Mouse (Mus musculus): ENCODE measurements at regions not wholly inside any gene's neighbourhood (a gene's known extent, or its start where the extent isn't known, plus 50 kb on each side); places are given as distances from the start of the nearest gene placed in this dataset.
A peak's percentile ranks its signal among the peaks of the same experiment; 100 is the strongest.

DNA sequence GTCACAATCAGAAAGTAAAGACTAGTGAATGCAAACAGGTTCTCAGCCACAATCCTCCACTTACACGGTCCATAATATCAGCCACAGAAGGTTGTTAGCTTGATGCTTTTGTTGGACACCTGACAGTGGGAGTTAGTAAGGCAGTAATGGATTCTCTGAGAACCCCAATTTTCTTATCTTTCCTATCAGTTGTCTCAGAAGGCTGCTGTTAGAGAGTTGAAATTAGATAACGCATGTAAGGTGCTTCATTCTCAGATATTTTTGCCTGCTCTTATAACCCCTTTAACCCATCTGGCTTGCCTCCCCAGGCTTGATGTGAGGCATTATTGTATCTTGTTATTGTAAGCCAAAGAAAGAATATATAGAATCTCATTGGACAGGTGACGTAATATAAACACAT lies 63.0 kb upstream of the Ube2e3 start:
- no peak for DNase-seq (ENCODE audit: low read depth, low spot score)

DNA sequence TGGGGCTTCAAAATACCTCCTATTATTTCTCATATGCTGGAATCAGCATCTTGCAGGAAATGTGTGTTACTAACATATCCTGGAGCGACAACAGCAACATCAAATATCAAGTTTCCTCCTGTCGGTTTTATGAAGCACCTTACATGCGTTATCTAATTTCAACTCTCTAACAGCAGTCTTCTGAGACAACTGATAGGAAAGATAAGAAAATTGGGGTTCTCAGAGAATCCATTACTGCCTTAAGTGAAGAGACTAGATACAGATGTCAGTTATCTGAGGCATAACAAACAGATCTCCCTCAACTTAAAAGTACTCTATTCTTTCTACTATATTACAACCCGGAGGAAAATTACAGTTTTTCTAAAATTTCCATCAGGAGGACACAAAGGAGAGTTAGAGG lies 64.4 kb upstream of the Ube2e3 start:
- no peak for DNase-seq (ENCODE audit: low read depth, low spot score)

DNA sequence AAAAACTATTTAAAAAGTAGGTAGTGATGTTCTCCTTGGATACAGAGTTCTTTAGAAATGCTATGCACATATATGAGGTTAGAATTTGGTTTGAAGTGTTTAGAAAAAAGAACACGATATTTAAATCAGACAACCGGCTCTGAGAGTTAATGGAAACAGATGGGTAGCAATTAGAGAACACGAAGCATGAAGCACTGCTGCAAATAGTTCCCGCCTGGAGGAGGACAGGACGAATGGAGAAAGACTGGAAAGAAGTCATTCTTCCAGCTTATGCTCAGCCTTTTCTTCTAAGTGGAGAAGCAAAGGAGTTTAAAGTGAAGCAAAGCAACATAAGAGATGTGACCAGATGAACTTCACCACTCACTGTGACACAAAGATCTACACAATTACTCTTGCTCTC lies 72.5 kb upstream of the Ube2e3 start:
- no peak for DNase-seq (ENCODE audit: low read depth, low spot score)

DNA sequence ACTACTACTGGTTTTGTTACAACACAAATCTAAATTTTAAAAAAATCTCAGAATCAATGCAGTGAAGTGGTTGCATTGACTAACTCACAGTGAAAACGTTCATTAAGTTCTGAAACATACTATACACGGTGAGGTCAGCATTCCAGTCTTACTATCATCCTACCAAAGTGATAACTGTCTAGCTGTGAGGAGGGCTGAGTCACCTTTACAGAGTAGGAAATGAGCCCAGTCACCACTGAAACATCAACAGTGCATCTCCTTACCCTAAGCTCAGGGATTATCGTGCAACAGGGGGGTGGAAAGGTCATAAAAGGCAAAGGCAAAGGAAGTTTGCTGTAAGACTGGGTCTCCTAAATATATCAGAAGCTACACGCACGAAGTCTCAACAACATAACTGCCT lies 73.2 kb upstream of the Ube2e3 start:
- DNase-seq (ENCODE audit: low read depth, low spot score) = no peak

DNA sequence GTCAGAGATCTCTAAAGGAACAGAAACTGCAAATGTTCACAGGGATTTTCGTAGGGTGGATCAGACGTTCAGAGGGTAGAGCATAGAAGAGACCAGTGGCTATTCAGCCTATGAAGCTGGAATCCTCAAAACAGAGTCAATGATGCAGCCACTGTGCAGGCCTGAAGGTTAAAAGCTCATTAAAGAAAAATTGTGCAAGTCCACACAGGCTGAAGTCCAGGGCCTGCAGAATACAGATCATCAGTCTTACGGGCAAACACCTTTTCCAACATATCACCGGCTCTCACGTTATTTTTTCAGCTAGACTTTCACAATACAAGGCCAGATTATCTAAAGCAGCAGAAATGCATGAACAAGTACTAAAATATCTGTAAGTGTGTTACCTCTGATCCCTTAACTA lies 78.8 kb upstream of the Ube2e3 start:
- DNase-seq (ENCODE audit: low read depth, low spot score) = no peak

GRCm38 (mm10) chr2:78788222-78788621 lies 79.7 kb upstream of the Ube2e3 start:
- no peak for DNase-seq (ENCODE audit: low read depth, low spot score)

- no peak for DNase-seq (ENCODE audit: low read depth, low spot score)
Observed at GRCm38 (mm10) chr2:78779949-78780348, 88.0 kb upstream of the Ube2e3 start.

- DNase-seq (ENCODE audit: low read depth, low spot score) = no peak
Observed at GRCm38 (mm10) chr2:78777589-78777988, 90.3 kb upstream of the Ube2e3 start.

GRCm38 (mm10) chr2:78754362-78754761 lies 113.6 kb upstream of the Ube2e3 start:
- DNase-seq (ENCODE audit: low read depth, low spot score) = no peak

DNA sequence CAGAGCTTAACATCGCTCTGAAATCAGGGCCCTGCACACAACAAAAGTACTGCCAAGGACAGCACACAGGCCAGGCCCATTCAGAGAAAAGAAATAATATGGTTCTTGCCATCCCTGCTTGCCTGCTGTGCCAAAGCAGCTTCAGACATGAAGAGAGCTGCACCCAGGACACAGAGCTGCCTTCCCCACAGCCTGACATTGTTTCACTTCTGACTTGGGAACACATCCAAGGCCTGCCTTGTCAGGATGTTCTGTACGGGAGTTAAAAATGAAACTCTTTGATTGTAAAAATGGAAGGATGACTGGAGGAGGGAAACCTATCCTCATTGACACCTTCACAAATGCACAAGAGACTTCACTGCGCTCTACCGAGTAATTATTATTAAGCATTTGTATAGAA lies 114.0 kb upstream of the Ube2e3 start:
- DNase-seq (ENCODE audit: low read depth, low spot score) = no peak

DNA sequence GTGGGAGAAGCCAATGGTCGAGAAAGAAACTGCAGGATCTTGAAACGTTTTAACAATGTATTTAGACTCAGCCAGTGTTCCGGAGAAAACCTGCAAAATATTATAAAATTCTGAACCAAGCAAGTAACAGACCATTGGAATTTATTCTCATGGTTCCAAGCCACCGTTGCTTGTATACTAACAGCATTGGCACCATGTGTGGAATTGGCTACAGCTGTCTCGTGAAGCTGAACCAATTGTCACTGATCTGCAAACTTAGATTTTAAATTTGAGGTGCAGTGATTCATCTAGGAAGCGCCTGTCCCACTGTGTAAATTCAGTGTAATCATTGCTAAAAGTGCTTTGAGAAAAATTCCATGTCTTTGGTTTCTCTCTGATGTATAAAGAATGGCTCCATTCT lies 137.8 kb upstream of the Ube2e3 start:
- no peak for DNase-seq (ENCODE audit: low read depth, low spot score)

DNA sequence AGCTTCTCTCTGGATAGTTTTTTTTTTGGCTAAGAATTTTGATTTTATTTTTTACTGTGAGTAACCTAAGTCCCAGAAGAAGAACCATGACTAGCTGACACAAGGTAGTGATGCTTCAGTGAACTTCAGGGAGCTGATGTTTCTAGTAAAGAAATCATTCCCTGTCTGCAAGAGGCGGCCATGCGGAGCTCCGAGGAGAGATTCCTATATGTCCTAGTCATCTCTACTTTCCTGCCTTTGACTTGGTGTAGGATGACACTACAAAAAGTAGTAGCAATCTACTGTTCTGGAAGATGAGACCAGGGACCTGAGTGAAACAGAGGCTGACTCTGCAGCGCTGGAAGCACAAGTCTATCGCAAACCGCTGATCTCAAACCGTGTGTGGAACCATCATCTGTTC lies 141.9 kb upstream of the Ube2e3 start:
- DNase-seq (ENCODE audit: low read depth, low spot score) = no peak

GRCm38 (mm10) chr2:78724416-78724815 lies 143.5 kb upstream of the Ube2e3 start:
- DNase-seq (ENCODE audit: low read depth, low spot score) = no peak

GRCm38 (mm10) chr2:78723423-78723822 lies 144.5 kb upstream of the Ube2e3 start:
- no peak for DNase-seq (ENCODE audit: low read depth, low spot score)

- no peak for DNase-seq (ENCODE audit: low read depth, low spot score)
Observed at GRCm38 (mm10) chr2:78722739-78723138, 145.2 kb upstream of the Ube2e3 start.

GRCm38 (mm10) chr2:78718550-78718949 lies 149.4 kb upstream of the Ube2e3 start:
- peak; percentile 78 for DNase-seq (ENCODE audit: low read depth, low spot score)

DNA sequence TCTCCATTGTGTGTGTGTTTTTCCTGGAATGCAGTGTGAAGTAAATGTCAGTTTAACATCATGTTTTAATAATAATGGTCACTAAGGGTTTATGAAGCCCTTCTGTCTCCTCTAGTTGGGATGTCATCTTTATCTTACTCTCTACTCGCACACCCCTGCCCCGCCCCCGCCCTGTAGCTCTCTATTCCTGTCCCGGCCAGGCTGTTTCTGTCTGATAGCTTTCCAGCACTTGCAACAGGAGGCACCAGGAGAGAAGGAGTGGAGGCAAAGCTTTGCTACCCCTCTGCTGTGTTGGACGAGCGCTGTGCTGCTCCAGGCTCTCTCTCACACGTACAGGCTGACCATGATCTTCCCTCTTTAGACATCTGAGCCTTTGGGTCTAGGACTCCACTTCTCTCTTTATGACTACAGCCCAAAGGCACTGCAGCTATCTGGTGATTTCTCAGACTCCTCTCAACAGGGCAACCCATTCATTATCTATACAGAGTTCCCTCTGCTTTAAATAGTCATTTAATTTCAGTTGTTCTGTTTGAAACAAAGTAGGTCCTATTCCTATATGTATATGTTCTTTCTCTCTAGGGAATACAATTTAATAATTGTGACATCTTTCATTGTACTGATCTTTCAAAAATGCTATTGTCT lies 151.6 kb upstream of the Ube2e3 start:
- peak; percentile 86 for DNase-seq (ENCODE audit: low read depth, low spot score)

DNA sequence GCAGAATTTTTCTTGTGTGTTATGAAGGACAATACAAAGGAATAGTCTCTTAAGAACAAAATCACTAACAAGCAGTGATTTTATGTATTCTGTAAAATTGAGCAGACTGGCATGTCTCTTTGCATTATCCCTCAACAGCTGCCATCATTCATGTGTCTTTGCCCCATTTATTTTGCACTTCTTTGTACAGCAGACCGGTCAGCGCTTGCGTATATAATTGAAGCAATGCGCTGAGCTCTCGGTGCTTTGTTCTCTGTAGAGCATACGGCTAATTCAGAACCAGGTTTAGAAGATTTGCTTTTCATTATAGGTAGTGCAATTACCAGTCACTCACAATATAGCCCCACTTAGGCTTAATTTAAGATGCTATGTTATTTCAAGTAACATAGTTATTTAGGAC lies 173.1 kb upstream of the Ube2e3 start:
- DNase-seq (ENCODE audit: low read depth, low spot score) = no peak

- DNase-seq (ENCODE audit: low read depth, low spot score) = no peak
Observed at GRCm38 (mm10) chr2:78656668-78657067, 211.3 kb upstream of the Ube2e3 start.

- no peak for DNase-seq (ENCODE audit: low read depth, low spot score)
Observed at GRCm38 (mm10) chr2:78655156-78655855, 212.6 kb upstream of the Ube2e3 start.

- no peak for DNase-seq (ENCODE audit: low read depth, low spot score)
Observed at GRCm38 (mm10) chr2:78651549-78651948, 216.4 kb upstream of the Ube2e3 start.

GRCm38 (mm10) chr2:78640361-78640760 lies 227.6 kb upstream of the Ube2e3 start:
- no peak for DNase-seq (ENCODE audit: low read depth, low spot score)

- no peak for DNase-seq (ENCODE audit: low read depth, low spot score)
Observed at GRCm38 (mm10) chr2:78625264-78625663, 242.7 kb upstream of the Ube2e3 start.

- DNase-seq (ENCODE audit: low read depth, low spot score) = no peak
Observed at GRCm38 (mm10) chr2:78606388-78606787, 261.5 kb upstream of the Ube2e3 start.

Data from c-Kit-negative CD71-positive TER-119-positive erythroid progenitor cells, embryonic 14.5 days (primary cell).